Mouse (Mus musculus): ENCODE data around the gene Vti1a. TPM values are rescaled to one million over a fixed set of nuclear protein-coding genes. Genes with fewer than 3 reads are reported as not detected.

Vti1a gene
- polyA plus RNA-seq, 1 experiment from 2014 or later = 26.7 TPM

DNA sequence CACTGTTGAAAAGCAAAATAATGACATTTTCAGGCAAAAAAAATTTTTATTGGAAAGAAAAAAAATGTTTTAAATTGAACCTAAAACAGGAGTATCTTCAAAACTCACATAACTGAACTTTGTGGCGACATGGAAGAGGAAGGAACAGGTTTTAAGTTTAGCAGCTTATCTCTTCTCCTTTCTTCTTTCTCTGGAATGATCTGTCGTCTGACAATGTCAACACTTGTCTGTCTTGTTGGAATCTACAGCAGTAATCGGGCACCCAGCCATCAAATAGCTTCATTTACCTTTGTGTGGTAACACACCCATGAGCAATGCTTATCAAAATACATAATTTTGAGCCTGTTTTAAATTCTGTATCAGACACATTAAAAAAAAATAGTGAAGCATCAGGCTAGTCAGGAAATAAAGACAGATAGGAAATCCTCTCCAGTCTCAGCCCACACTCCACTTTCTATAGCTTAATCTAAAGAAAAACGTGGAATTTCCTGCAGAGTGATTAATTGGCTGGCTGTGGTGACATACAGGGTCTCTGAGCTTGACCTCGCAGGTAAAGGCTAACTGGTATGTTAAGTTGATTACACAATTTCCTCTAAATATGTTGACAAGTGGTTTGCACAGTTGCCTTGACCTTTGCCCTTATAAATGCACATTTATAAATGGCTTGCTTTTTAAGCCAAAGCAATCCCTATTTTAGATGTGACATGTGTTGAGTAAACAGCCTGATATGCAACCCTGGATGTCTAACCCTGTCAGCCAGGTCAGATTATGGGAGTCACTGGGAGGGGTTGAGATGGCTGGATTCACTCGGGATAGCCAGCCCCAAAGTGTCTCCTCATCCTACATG, 249.7 kb downstream of the Vti1a start:
- Histone ChIP-seq H3K36me3 (ENCODE audit: control insufficient read depth, insufficient read depth, low read length) (no peaks in the 10 kb centered on the region), H3K27me3 (ENCODE audit: control insufficient read depth, insufficient read depth, low read depth, low read length) (no peaks in the 10 kb centered on the region), H3K4me1 (replicated peaks; ENCODE audit: control insufficient read depth, insufficient read depth, low read length) (peaks cover 6% of the 10 kb centered on the region; the same call in 1 of the 2 replicates), H3K4me2 (ENCODE audit: low read depth, low read length) (no peak overlapping the region), H3K9ac (ENCODE audit: low read length) (no peak overlapping the region), H3K4me3 (ENCODE audit: low read length) (no peak overlapping the region), H3K9me3 (ENCODE audit: control insufficient read depth, low read length) (no peaks in the 10 kb centered on the region), H3K27ac (ENCODE audit: low read length) (no peak overlapping the region)
- 23% methylated on average over 6 of the region's 6 CpGs for WGBS
- no peak for ATAC-seq (ENCODE audit: low read depth)

DNA sequence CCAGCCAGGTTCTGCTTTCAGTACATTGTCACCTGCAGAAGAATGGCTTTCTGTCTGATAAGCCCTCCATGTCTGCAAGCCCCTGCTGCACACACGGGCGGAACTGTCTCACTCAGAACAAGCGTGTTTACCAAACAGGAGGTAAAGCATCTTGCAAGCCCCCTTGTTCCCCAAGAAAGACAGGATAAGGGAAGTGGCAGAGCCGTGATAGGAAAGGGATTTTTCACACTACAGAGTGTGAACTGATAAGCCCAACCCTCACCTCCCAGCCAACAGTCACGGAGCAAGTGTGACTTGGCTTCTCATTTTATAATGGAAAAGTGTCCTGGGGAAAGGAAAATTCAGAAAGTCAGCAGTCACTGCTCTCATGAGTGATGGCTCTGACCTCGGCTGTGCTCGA, 253.0 kb downstream of the Vti1a start:
- WGBS = 48% methylated on average over 7 of the region's 7 CpGs
- Histone ChIP-seq H3K4me1 (replicated peaks; ENCODE audit: control insufficient read depth, insufficient read depth, low read length) (no peaks in the 10 kb centered on the region; the same call in 1 of the 2 replicates), H3K9me3 (ENCODE audit: control insufficient read depth, low read length) (no peaks in the 10 kb centered on the region), H3K27me3 (ENCODE audit: control insufficient read depth, insufficient read depth, low read depth, low read length) (no peaks in the 10 kb centered on the region), H3K4me3 (ENCODE audit: low read length) (no peak overlapping the region), H3K4me2 (ENCODE audit: low read depth, low read length) (no peak overlapping the region), H3K36me3 (ENCODE audit: control insufficient read depth, insufficient read depth, low read length) (no peaks in the 10 kb centered on the region), H3K9ac (ENCODE audit: low read length) (no peak overlapping the region), H3K27ac (ENCODE audit: low read length) (no peak overlapping the region)
- no peak for ATAC-seq (ENCODE audit: low read depth)

DNA sequence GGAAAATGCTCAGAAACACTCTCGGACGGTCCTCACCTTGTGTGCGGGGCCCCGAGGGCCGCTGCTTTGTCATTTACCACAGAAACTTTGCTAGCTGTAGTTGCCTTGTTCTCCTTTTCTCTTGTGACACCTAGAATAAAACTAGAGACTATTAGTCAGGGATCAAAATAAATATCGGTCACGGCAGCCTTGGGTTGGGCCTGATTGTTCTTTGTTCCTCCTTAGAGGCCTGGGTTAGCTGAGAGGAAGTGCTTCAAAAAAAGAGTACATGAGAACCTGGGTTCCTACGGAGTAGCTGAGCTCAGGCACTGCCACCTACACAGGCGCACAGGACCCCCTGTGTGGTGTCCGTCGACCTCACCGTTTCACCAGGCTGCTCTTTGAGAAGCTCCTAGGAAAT, 253.8 kb downstream of the Vti1a start:
- Histone ChIP-seq H3K27me3 (ENCODE audit: control insufficient read depth, insufficient read depth, low read depth, low read length) (no peaks in the 10 kb centered on the region), H3K4me2 (ENCODE audit: low read depth, low read length) (no peak overlapping the region), H3K27ac (ENCODE audit: low read length) (no peak overlapping the region), H3K9ac (ENCODE audit: low read length) (no peak overlapping the region), H3K36me3 (ENCODE audit: control insufficient read depth, insufficient read depth, low read length) (no peaks in the 10 kb centered on the region), H3K4me3 (ENCODE audit: low read length) (no peak overlapping the region), H3K4me1 (replicated peaks; ENCODE audit: control insufficient read depth, insufficient read depth, low read length) (no peaks in the 10 kb centered on the region; the same call in 1 of the 2 replicates), H3K9me3 (ENCODE audit: control insufficient read depth, low read length) (no peaks in the 10 kb centered on the region)
- no peak for ATAC-seq (ENCODE audit: low read depth)
- WGBS = 68% methylated on average over 12 of the region's 12 CpGs

GRCm38 (mm10) chr19:55570520-55571296, 254.6 kb downstream of the Vti1a start:
- Histone ChIP-seq H3K4me2 (ENCODE audit: low read depth, low read length) (no peak overlapping the region), H3K9ac (ENCODE audit: low read length) (no peak overlapping the region), H3K4me1 (replicated peaks; ENCODE audit: control insufficient read depth, insufficient read depth, low read length) (no peaks in the 10 kb centered on the region; the same call in 1 of the 2 replicates), H3K27me3 (ENCODE audit: control insufficient read depth, insufficient read depth, low read depth, low read length) (no peaks in the 10 kb centered on the region), H3K4me3 (ENCODE audit: low read length) (no peak overlapping the region), H3K36me3 (ENCODE audit: control insufficient read depth, insufficient read depth, low read length) (no peaks in the 10 kb centered on the region), H3K9me3 (ENCODE audit: control insufficient read depth, low read length) (no peaks in the 10 kb centered on the region), H3K27ac (ENCODE audit: low read length) (no peak overlapping the region)
- 85% methylated on average over 9 of the region's 9 CpGs for WGBS
- no peak for ATAC-seq (ENCODE audit: low read depth)

GRCm38 (mm10) chr19:55571486-55571885, 255.4 kb downstream of the Vti1a start:
- H3K9me3 ChIP-seq (ENCODE audit: control insufficient read depth, low read length) = no peaks in the 10 kb centered on the region
- H3K4me1 ChIP-seq (replicated peaks; ENCODE audit: control insufficient read depth, insufficient read depth, low read length) = no peaks in the 10 kb centered on the region; the same call in 1 of the 2 replicates
- WGBS = 82% methylated on average over 8 of the region's 8 CpGs
- H3K4me3 ChIP-seq (ENCODE audit: low read length) = no peak overlapping the region
- H3K27me3 ChIP-seq (ENCODE audit: control insufficient read depth, insufficient read depth, low read depth, low read length) = no peaks in the 10 kb centered on the region
- H3K36me3 ChIP-seq (ENCODE audit: control insufficient read depth, insufficient read depth, low read length) = no peaks in the 10 kb centered on the region
- no peak overlapping the region for H3K27ac ChIP-seq (ENCODE audit: low read length)
- ATAC-seq (ENCODE audit: low read depth) = no peak
- H3K4me2 ChIP-seq (ENCODE audit: low read depth, low read length) = no peak overlapping the region
- H3K9ac ChIP-seq (ENCODE audit: low read length) = no peak overlapping the region

- Histone ChIP-seq H3K4me3 (ENCODE audit: low read length) (no peak overlapping the region), H3K9me3 (ENCODE audit: control insufficient read depth, low read length) (no peaks in the 10 kb centered on the region), H3K27me3 (ENCODE audit: control insufficient read depth, insufficient read depth, low read depth, low read length) (no peaks in the 10 kb centered on the region), H3K27ac (ENCODE audit: low read length) (no peak overlapping the region), H3K4me2 (ENCODE audit: low read depth, low read length) (no peak overlapping the region), H3K36me3 (ENCODE audit: control insufficient read depth, insufficient read depth, low read length) (no peaks in the 10 kb centered on the region), H3K4me1 (replicated peaks; ENCODE audit: control insufficient read depth, insufficient read depth, low read length) (peaks cover 8% of the 10 kb centered on the region), H3K9ac (ENCODE audit: low read length) (no peak overlapping the region)
- ATAC-seq (ENCODE audit: low read depth) = no peak
- WGBS = 71% methylated on average over 25 of the region's 25 CpGs
Measured at GRCm38 (mm10) chr19:55577306-55578042, 261.4 kb downstream of the Vti1a start.

DNA sequence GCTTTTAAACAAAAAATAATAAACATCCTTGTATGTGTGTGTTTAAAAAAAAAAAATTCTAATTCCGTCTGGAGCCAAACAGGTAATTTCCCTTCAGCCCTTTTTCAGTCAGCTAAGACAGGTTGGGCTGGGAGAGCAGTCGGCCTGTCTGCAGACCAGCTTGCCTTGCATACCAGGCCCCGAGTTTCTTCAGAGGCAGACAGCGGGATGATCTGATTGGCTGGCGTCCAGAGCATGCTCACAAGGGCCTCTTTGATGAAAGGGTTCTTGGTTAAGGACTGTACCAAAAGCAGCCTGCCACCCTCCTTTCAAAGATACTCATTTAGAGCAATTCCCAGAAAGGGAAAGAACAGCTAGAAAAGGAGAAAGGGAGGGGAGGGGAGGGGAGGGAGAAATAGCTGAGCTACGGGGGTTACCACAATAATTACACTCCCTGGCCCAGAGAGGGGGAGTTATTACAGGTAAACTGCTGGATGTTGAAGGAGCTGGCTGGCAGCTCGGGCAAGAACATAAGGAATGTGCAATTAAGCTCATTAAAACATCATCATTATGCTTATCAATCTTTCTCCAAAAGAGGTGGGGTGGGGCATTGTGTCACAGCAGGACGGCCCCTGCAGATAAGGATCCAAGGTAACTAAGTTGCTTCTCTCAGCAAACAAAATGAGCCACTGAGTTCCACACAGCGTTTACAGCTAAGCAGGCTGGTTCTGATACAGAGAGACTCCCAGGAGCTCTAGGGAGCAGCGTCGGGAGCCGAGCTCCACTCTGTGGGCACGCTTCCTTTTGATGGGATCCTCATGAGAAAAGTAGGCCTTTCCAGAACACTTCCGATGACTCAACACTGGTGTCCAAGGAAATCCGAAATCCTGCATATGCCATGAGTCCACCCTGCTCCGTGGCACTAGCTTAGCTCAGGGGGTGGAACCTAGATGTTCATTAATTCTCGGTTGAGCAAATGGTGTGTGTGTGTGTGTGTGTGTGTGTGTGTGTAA, 262.3 kb downstream of the Vti1a start:
- Histone ChIP-seq H3K27ac (ENCODE audit: low read length) (no peak overlapping the region), H3K9me3 (ENCODE audit: control insufficient read depth, low read length) (no peaks in the 10 kb centered on the region), H3K4me3 (ENCODE audit: low read length) (no peak overlapping the region), H3K4me2 (ENCODE audit: low read depth, low read length) (no peak overlapping the region), H3K4me1 (replicated peaks; ENCODE audit: control insufficient read depth, insufficient read depth, low read length) (peaks cover 10% of the 10 kb centered on the region), H3K36me3 (ENCODE audit: control insufficient read depth, insufficient read depth, low read length) (no peaks in the 10 kb centered on the region), H3K9ac (ENCODE audit: low read length) (no peak overlapping the region), H3K27me3 (ENCODE audit: control insufficient read depth, insufficient read depth, low read depth, low read length) (no peaks in the 10 kb centered on the region)
- peak; percentile 57 for ATAC-seq (ENCODE audit: low read depth)
- WGBS = 42% methylated on average over 17 of the region's 17 CpGs

DNA sequence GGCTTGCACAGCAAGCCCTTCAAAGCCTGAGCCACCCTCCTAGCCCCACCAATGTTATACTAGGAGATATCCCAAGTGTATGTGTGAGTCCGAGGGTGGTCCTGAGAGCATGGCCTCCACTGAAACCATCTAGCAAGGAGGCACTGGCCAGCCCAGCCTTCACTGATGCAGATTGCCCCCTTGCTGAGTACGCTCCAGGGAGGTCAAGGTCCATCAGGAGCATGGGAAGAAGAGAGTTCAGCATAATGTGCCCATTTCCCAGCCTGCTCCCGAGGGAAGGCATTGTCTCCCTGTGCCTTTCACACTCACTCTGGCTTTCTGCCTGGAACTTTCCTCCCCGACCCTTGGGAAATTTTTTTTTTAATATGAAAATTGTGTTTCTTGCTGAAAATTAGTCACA, 263.2 kb downstream of the Vti1a start:
- WGBS = 70% methylated on average over 4 of the region's 4 CpGs
- Histone ChIP-seq H3K4me2 (ENCODE audit: low read depth, low read length) (no peak overlapping the region), H3K4me1 (replicated peaks; ENCODE audit: control insufficient read depth, insufficient read depth, low read length) (peaks cover 10% of the 10 kb centered on the region), H3K27me3 (ENCODE audit: control insufficient read depth, insufficient read depth, low read depth, low read length) (no peaks in the 10 kb centered on the region), H3K9me3 (ENCODE audit: control insufficient read depth, low read length) (no peaks in the 10 kb centered on the region), H3K4me3 (ENCODE audit: low read length) (no peak overlapping the region), H3K9ac (ENCODE audit: low read length) (no peak overlapping the region), H3K36me3 (ENCODE audit: control insufficient read depth, insufficient read depth, low read length) (no peaks in the 10 kb centered on the region), H3K27ac (ENCODE audit: low read length) (no peak overlapping the region)
- ATAC-seq (ENCODE audit: low read depth) = no peak
